Mouse (Mus musculus) thymus, postnatal 25 days (tissue): ENCODE results near the gene Igf1r.

Source experiments
- DNase-seq: peaks from one replicate; pipeline ENCODE4 v3.0.0; 2022

Igf1r gene

GRCm38 (mm10) chr7:67960701-67961100, 8.1 kb downstream of the Igf1r start:
- DNase-seq = no peak

DNA sequence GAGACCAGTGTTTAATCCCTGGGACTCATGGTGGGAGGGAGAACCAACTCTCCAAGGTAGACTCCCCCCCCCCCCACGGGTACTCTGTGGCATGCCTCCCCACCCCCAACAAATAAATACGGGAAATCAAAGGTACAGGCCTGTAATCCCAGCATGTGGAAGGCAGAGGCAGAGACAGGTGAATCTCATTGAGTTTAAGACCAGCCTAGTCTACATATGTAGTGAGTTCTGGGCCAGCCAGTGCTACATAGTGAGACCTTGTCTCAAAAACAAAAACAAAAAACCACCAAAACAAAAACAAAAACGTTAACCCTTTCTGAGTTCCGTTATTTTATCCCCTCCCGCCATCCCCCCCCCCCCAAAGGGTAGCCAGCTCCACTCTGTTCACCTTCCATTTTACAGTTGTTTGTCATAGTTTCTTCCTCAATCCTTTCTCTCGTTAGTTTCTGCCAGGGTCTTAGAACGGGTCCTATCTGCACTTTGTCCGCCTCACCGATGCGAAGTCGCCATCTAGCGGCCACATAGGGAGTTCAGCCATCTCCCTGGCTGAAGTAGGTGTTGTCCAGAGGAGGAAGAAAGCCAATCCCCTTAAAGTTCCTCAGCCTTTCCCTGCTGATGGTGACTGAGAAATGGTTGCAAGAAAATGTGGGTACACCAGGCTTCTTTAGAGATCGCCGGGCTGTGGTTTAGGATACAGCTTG, 9.1 kb downstream of the Igf1r start:
- peak; percentile 83 for DNase-seq

DNA sequence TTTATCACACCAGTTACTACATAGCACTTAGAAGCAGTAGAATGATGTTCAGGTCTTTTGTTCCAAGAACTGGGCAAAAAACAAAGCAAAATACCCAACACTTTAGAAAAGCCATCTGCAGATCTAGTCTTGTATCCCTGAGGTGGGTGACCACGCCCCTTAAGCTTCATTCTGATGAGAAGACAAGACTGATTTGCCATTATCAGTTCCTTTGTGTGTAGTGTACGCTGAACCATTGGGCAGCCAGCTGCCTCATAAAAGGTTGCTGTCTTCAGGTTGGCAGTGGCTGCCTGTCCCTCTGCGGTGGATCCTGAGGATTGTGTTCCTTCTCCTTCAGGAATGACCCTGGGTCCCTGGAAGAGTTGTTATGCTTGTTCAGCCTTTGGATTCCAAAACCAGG, 11.1 kb downstream of the Igf1r start:
- DNase-seq = no peak

- DNase-seq = no peak
Measured at GRCm38 (mm10) chr7:67968394-67968793, 15.8 kb downstream of the Igf1r start.

GRCm38 (mm10) chr7:67969076-67969475, 16.4 kb downstream of the Igf1r start:
- no peak for DNase-seq

DNA sequence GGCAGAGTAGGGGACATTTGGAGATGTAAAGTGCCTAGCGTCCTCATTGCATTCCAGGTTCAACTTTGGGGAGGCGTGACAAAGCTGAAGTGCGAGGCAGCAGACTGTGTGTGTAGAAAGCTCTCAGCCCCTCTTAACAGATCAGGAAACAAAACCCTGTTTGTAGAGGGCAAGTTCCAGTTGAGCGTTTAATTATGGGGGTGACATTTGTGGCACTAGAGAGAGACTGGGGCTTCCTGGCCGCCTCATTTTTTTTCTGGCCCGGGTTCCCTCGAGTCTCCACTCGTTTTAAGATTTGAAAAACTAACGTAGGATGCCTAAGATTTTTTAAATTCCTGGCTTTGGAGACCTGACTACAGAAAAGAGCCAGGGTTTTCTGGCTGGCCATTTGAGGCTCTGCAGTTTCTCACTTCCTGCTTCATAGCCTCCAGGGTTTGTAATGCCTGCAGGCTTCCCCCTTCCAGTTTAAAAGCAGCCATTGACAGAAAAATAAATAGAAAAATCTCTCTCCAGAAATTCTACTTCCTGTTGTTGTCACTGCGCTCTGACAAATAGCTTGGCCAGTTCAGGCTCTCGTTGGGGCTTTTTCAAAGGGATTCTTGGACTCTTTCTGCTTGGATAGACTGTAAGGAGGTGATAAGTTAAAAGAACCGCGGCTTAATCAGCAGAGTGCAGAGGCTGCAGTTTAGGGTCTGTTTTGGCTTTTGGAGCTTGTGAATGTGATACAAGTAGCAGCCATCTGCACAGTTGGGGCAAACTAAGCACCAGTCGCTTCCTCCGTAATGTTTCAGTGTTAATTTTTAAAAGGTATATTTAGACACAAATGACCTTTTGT, 20.8 kb downstream of the Igf1r start:
- DNase-seq = no peak

- DNase-seq = no peak
Measured at GRCm38 (mm10) chr7:67981956-67982355, 29.3 kb downstream of the Igf1r start.

DNA sequence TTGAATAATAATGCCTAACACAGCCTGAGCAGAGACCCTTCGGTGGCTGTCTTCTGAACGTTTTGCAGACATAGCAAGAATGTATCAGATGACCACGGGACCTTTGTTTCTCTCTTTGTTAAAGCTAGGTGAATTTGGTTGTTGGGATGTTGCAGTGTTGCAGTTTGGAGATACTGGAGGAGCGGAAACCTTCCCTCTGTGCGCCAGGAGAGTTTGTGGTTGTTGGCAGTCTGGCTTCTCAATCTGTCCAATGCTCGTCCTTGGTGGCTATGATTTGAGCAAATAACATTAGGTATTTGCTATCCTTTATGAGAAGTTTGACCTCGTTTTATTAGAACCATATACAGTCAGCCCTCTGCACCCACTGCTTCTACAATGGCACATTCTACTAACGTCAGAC, 30.2 kb downstream of the Igf1r start:
- no peak for DNase-seq

GRCm38 (mm10) chr7:67983451-67983850, 30.8 kb downstream of the Igf1r start:
- no peak for DNase-seq

- no peak for DNase-seq
Measured at GRCm38 (mm10) chr7:67985003-67985416, 32.4 kb downstream of the Igf1r start.

GRCm38 (mm10) chr7:67985511-67985910, 32.9 kb downstream of the Igf1r start:
- DNase-seq = no peak

GRCm38 (mm10) chr7:67986277-67986676, 33.6 kb downstream of the Igf1r start:
- no peak for DNase-seq

DNA sequence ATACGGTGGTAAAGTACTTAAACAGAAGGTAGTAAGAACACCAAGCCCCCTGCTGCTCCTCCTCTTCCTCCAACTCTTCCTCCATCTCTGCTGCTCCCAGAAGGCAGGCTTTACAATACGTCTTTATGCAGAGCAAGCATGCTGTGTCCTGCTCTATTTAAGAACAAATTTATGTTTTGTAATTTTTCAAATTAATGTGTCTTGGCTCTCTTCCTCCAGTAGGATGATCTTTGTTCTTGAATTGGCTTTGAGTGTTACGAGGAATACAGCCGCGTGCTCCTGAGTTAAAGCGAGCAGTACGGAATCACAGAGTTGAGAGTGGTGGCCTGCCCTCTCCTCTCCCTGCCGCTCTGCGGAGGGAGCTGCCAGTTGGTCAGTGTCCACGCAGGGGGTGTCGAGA, 34.2 kb downstream of the Igf1r start:
- no peak for DNase-seq

DNA sequence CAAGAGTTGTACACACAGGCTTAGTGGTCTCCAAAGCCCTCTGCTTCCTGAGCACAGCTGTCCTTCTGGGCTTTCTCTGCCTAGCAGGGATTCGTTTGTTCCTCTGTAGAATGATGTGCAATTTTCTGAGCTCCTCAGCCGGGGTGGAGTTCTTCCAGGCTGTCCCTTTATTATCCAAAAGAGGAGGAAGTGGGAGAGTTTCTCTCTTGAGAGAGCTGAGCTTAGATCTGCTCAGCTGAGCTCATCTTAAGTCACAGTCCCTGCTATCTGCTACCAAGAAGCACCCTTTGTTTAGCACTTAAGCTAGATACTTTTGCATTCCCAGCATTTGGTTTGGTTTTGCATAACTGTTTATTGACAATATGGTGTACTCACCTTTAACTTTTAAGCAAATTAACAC, 36.7 kb downstream of the Igf1r start:
- no peak for DNase-seq

GRCm38 (mm10) chr7:67993614-67994013, 41.0 kb downstream of the Igf1r start:
- DNase-seq = no peak

GRCm38 (mm10) chr7:67994346-67994858, 41.8 kb downstream of the Igf1r start:
- peak; percentile 13 for DNase-seq

DNA sequence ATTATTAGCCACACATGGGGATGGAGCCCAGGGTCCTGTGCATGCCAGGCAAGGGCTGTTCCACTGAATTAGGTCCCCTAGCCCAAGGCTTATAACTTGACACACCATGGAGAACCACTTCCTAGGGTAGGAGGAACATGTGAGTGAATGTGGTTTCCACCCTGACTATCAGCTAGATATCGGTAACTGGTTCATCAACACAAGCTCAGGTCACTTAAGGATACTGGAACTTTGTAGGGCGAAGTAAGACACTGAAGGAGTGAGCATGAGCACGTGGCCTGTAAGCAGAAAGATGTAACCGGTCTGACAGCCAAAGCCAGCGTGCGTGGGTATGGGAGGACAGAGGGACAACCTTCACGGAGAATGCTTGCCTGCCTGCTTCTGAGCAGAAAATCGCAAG, 42.6 kb downstream of the Igf1r start:
- DNase-seq = no peak

- DNase-seq = no peak
Measured at GRCm38 (mm10) chr7:67996202-67996960, 43.8 kb downstream of the Igf1r start.

DNA sequence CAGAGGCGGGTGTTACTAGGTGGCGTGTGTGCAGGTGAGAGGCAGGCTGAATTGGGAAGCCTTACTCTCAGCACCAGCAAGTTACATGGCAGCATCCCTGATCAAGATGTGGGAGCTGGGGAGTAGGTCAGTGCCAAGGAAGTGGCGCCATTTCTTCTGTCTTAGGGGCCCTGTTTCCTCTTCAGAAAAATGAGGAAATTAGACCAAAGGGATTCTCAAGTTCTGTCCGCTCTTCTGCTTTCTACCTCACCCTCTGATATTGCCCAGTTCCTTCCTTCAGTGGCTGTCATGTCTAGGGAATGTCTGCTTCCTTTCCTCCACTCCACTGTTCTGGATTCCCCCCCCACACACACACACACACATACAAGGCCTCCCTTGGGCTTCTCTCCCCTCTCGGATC, 48.6 kb downstream of the Igf1r start:
- DNase-seq = no peak

- no peak for DNase-seq
Measured at GRCm38 (mm10) chr7:68006074-68006473, 53.4 kb downstream of the Igf1r start.

DNA sequence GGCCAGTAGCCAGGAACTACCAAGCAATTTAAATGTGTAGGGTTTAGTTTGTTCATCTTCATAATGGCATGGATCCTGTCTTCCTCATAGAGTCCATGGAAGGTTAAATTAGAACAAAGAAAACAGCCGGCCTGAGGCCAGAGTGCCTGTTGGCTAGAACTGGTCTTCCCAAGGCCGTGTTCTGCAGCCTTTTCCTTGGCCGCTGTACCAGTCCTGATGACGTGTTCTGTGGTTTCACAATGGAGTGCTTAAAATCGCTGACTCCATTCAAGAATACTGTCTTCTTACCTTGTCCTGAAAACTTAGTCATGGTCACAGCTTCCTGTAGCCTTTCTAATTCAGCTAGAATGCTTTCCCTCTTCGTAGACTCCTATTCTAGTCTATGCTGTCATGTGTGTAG, 53.9 kb downstream of the Igf1r start:
- no peak for DNase-seq

GRCm38 (mm10) chr7:68009635-68010034, 57.0 kb downstream of the Igf1r start:
- no peak for DNase-seq

DNA sequence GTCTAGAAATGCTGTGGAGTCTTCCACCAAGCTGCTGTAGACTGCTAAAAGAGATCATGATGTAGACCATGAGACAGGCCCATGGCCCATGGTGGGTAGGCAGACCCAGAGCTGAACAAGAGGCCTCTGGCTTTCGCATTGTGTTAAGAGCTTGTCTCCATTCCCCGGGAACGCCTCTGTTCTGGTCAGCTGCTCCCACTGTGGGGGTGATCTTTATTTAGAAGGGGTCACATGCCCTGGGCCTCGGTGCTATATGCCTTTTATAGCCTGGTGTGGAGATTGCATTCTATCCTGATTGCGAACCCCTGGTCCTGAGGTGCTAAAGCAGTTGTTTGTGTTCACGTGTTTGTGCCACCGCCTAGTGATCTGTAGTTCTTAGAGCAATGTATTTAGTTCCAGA, 57.5 kb downstream of the Igf1r start:
- no peak for DNase-seq
